Mouse (Mus musculus) spleen, postnatal 36 days (tissue): ENCODE results near the gene Foxm1.

ENCODE experiments used
- DNase-seq, 2 experiments: peaks; one replicate each; pipeline ENCODE4 v3.0.0; 2022; ENCODE audit warnings: low spot score in 2 of 2, mixed read lengths in 1 of 2

The Foxm1 gene

DNA sequence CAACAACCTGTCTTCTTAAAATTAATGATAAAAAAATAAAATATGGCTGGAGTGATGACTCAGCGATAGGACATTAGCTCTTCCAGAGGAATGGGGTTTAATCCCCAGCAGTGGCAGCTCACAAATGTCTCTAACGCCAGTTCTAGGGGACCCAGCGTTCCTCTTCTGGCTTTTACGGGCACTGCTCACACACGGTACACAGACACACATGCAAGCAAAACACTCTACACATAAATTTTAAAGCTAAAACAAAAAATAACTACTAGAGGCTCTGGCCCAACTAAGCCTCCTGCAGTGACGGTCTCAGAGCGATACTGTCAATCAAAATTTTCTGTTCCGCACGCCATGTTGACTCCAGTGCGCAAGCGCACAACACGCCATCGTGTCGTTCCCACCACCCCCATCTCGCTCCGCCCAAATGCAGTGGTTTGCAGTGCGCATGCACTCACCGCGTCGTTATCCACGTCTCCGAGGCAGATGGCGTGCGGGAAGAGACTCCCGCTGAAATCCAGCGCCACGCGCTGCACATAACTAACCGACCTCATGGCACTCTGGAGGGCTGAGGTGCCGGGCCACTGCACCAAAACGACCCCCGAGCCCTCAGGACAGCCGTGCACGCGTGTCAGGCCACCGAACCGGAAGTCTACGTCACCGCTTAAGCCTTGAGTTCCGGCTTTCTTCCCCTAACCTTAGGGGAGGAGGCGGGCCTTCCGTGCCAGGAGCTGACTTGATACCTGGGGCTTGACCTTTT lies 61.7 kb downstream of the Foxm1 start, which contains the start of gene Itfg2:
Gene Itfg2, minus strand, starts transcription at position 663 of the 751 bp plus-strand sequence.
- peak; percentile 94 to 96 for DNase-seq

DNA sequence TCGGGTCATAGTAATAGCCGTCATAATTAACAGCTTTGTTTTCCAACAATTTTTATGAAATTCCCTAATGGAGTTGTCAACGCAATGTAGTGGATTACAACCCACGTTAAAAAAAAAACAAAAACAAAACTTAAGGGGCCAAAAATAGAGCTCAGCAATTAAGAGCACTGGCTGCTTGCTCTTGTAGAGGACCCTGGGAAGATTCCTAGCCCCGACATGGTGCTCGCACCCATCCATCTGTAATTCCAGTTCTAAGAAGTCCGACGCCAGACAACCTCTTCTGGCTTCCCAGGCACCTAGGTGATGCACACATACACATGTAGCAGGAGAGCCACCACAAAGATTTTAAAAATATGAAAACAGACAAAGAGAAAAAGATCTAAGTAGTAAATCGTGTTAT lies 62.3 kb downstream of the Foxm1 start:
- no peak for DNase-seq
